Mouse (Mus musculus) adrenal gland, adult 10 weeks (tissue): Measurements from ENCODE around the gene Bod1l. TPM values are rescaled to one million over a fixed set of nuclear protein-coding genes. Genes with fewer than 3 reads are reported as not detected.

Source experiments
- polyA plus RNA-seq: library from polyadenylated mRNA; stranded (reverse); fragments of 350-450 nt; fragmentation: Illumina TruSeq; extraction: RNeasy Lipid Tissue Mini Kit (QIAGEN cat#74804); gene quantifications from one replicate; pipeline ENCODE4 v1.2.3, GENCODE M21; 2014; ENCODE audit warnings: low read depth, low replicate concordance

The Bod1l gene
- 64.7 TPM for polyA plus RNA-seq

GRCm38 (mm10) chr5:41844147-41844529 is at the start of gene Bod1l:
Bod1l (minus strand) TSS chr5:41844315.

GRCm38 (mm10) chr5:41763731-41764721 is 80.1 kb downstream of the Bod1l start, which contains the start of gene Nkx3-2:
Nkx3-2 (minus strand) TSS chr5:41764501.

Other genes starting within 250 kb of the Bod1l start
- 179 TPM for gene Rab28, start 136.2 kb downstream of the Bod1l start, polyA plus RNA-seq
- gene Nkx3-2, start 79.8 kb downstream of the Bod1l start, polyA plus RNA-seq, result not detected
- gene Gm16223, start 223.6 kb upstream of the Bod1l start, polyA plus RNA-seq, result not detected